Mouse (Mus musculus) G1E (cell line): ENCODE measurements at regions not wholly inside any gene's neighbourhood (a gene's known extent, or its start where the extent isn't known, plus 50 kb on each side); places are given as distances from the start of the nearest gene placed in this dataset.

Source experiments
- ATAC-seq: 2 replicates; pipeline ENCODE4 v1.8.0; 2016; ENCODE audit warnings: mild to moderate bottlenecking; ENCODE audit not compliant: insufficient number of reproducible peaks, poor library complexity, low FRiP score, severe bottlenecking; ENCODE audit errors: extremely low read depth
- DNase-seq: peaks from one replicate; pipeline ENCODE4 v3.0.0; 2012; ENCODE audit warnings: low spot score
- H3K27me3 ChIP-seq: 2 replicates; pipeline ENCODE4 v1.6.1; 2012; ENCODE audit warnings: mild to moderate bottlenecking, low read length, inconsistent platforms; ENCODE audit not compliant: insufficient read depth
- H3K36me3 ChIP-seq: replicated peaks from 2 replicates; pipeline ENCODE3; 2012; ENCODE audit warnings: mild to moderate bottlenecking, inconsistent platforms
- H3K4me1 ChIP-seq: 2 replicates; pipeline ENCODE4 v1.6.1; 2012; ENCODE audit warnings: low read depth, low read length, inconsistent platforms, mixed read lengths; ENCODE audit not compliant: insufficient read depth
- H3K4me3 ChIP-seq: 2 replicates; pipeline ENCODE4 v1.5.1; 2012; ENCODE audit warnings: low read depth, mild to moderate bottlenecking, inconsistent platforms, low read length, moderate library complexity, mixed read lengths
- H3K9me3 ChIP-seq: replicated peaks from 2 replicates; pipeline ENCODE4 v1.6.1; 2012; ENCODE audit warnings: inconsistent platforms
- CTCF ChIP-seq: IDR thresholded peaks from 2 replicates; pipeline ENCODE4 v1.5.1; 2012; ENCODE audit warnings: low read depth, low read length, inconsistent platforms, mixed read lengths
- GATA1 ChIP-seq: IDR thresholded peaks from 2 replicates; pipeline ENCODE4 v1.6.1; 2012; ENCODE audit warnings: borderline replicate concordance, low read length, inconsistent platforms, mixed read lengths
- GATA2 ChIP-seq: IDR thresholded peaks from 2 replicates; pipeline ENCODE4 v1.6.1; 2012; ENCODE audit warnings: low read depth, low read length, inconsistent platforms, borderline replicate concordance
- POLR2AphosphoS5 ChIP-seq: IDR thresholded peaks from 2 replicates; pipeline ENCODE4 v1.6.1; 2012; ENCODE audit warnings: low read depth, low read length, inconsistent platforms; ENCODE audit not compliant: insufficient replicate concordance
- TAL1 ChIP-seq: conservative IDR thresholded peaks from 2 replicates; pipeline ENCODE4 v1.6.1; 2012; ENCODE audit warnings: low read depth, low read length, inconsistent platforms, mixed read lengths

GRCm38 (mm10) chr15:93706366-93706930 is 110.8 kb upstream of the Prickle1 start:
- TF ChIP-seq TAL1 (no peak), CTCF (no peak), GATA2 (no peak), POLR2AphosphoS5 (no peak), GATA1 (no peak)

GRCm38 (mm10) chr15:93705651-93706050 is 110.0 kb upstream of the Prickle1 start:
- peaks cover 73% of the 10 kb centered on the region for H3K9me3 ChIP-seq
- DNase-seq (no peak), ATAC-seq (no peak)
- H3K36me3 ChIP-seq: no peaks in the 10 kb centered on the region
- H3K4me3 ChIP-seq: no peak overlapping the region
- no peaks in the 10 kb centered on the region for H3K4me1 ChIP-seq
- TF ChIP-seq GATA2 (no peak), GATA1 (no peak), POLR2AphosphoS5 (no peak), CTCF (no peak), TAL1 (no peak)
- H3K27me3 ChIP-seq: no peaks in the 10 kb centered on the region

More at GRCm38 (mm10) chr15:93706366-93706930, 110.8 kb upstream of the Prickle1 start:
- Histone ChIP-seq H3K9me3 (peaks cover 75% of the 10 kb centered on the region), H3K4me3 (no peak overlapping the region), H3K27me3 (no peaks in the 10 kb centered on the region), H3K4me1 (no peaks in the 10 kb centered on the region), H3K36me3 (no peaks in the 10 kb centered on the region)
- DNase-seq (no peak), ATAC-seq (no peak)

GRCm38 (mm10) chr15:93705109-93705508 is 109.4 kb upstream of the Prickle1 start:
- no peaks in the 10 kb centered on the region for H3K4me1 ChIP-seq
- DNase-seq: no peak
- ATAC-seq: no peak
- TF ChIP-seq CTCF (no peak), GATA1 (no peak), POLR2AphosphoS5 (no peak), GATA2 (no peak), TAL1 (no peak)
- no peak overlapping the region for H3K4me3 ChIP-seq
- no peaks in the 10 kb centered on the region for H3K36me3 ChIP-seq
- no peaks in the 10 kb centered on the region; the same call in 1 of the 2 replicates for H3K27me3 ChIP-seq
- peaks cover 73% of the 10 kb centered on the region for H3K9me3 ChIP-seq

- DNase-seq: no peak
- Histone ChIP-seq H3K4me1 (no peaks in the 10 kb centered on the region), H3K9me3 (peaks cover 64% of the 10 kb centered on the region), H3K27me3 (no peaks in the 10 kb centered on the region; the same call in 1 of the 2 replicates), H3K4me3 (no peak overlapping the region), H3K36me3 (no peaks in the 10 kb centered on the region)
- no peak for ATAC-seq
- TF ChIP-seq GATA1 (no peak), CTCF (no peak), GATA2 (no peak), POLR2AphosphoS5 (no peak), TAL1 (no peak)
These were observed 105.3 kb upstream of the Prickle1 start for GRCm38 (mm10) chr15:93701017-93701416.

GRCm38 (mm10) chr15:93699971-93700370 is 104.3 kb upstream of the Prickle1 start:
- TF ChIP-seq CTCF (no peak), GATA1 (no peak), POLR2AphosphoS5 (no peak), TAL1 (no peak), GATA2 (no peak)
- Histone ChIP-seq H3K27me3 (no peaks in the 10 kb centered on the region; the same call in 1 of the 2 replicates), H3K9me3 (peaks cover 68% of the 10 kb centered on the region), H3K36me3 (no peaks in the 10 kb centered on the region), H3K4me1 (no peaks in the 10 kb centered on the region), H3K4me3 (no peak overlapping the region)
- DNase-seq (no peak), ATAC-seq (no peak)

GRCm38 (mm10) chr15:93698182-93698822 is 102.6 kb upstream of the Prickle1 start:
- ATAC-seq: no peak
- Histone ChIP-seq H3K4me3 (no peak overlapping the region), H3K36me3 (no peaks in the 10 kb centered on the region), H3K4me1 (no peaks in the 10 kb centered on the region), H3K27me3 (no peaks in the 10 kb centered on the region; the same call in 1 of the 2 replicates), H3K9me3 (peaks cover 56% of the 10 kb centered on the region)
- DNase-seq: no peak
- TF ChIP-seq CTCF: no peak
